Mouse (Mus musculus) forebrain, embryonic 11.5 days (tissue): Measurements from ENCODE around the gene Olfr281. TPM values are rescaled to one million over a fixed set of nuclear protein-coding genes. Genes with fewer than 3 reads are reported as not detected.

Source experiments
- ATAC-seq: fragments of 200-750 bp; cut with Nextera tagmentation; replicated peaks from 2 replicates; pipeline ENCODE4 v1.8.0; 2017; ENCODE audit warnings: moderate TSS enrichment; ENCODE audit not compliant: low FRiP score
- DNase-seq: peaks from one replicate; pipeline ENCODE4 v3.0.0-alpha.2; 2017; ENCODE audit warnings: low spot score
- H3K27ac ChIP-seq: fragments of 300-500 bp; sonication (generic); 2 replicates; pipeline ENCODE4 v1.5.1; 2014; ENCODE audit warnings: low read depth, low read length
- H3K27me3 ChIP-seq: fragments of 300-500 bp; sonication (generic); 2 replicates; pipeline ENCODE4 v1.6.1; 2014; ENCODE audit warnings: mild to moderate bottlenecking, low read length, mixed read lengths; ENCODE audit not compliant: control insufficient read depth, insufficient read depth
- H3K36me3 ChIP-seq: fragments of 300-500 bp; sonication (generic); 2 replicates; pipeline ENCODE4 v1.6.1; 2014; ENCODE audit warnings: mild to moderate bottlenecking, low read length, moderate library complexity, mixed read lengths; ENCODE audit not compliant: control insufficient read depth, insufficient read depth
- H3K4me1 ChIP-seq: fragments of 300-500 bp; sonication (generic); replicated peaks from 2 replicates; pipeline ENCODE4 v1.6.1; 2014; ENCODE audit warnings: low read length, mixed read lengths; ENCODE audit not compliant: control insufficient read depth, insufficient read depth
- H3K4me2 ChIP-seq: fragments of 300-500 bp; sonication (generic); 2 replicates; pipeline ENCODE4 v1.6.1; 2014; ENCODE audit warnings: low read depth, mild to moderate bottlenecking, low read length, moderate library complexity, mixed read lengths; ENCODE audit not compliant: severe bottlenecking
- H3K4me3 ChIP-seq: fragments of 300-500 bp; sonication (generic); 2 replicates; pipeline ENCODE4 v1.5.1; 2014; ENCODE audit warnings: low read depth, low read length
- H3K9ac ChIP-seq: fragments of 300-500 bp; sonication (generic); 2 replicates; pipeline ENCODE4 v1.6.1; 2014; ENCODE audit warnings: low read length
- H3K9me3 ChIP-seq: fragments of 300-500 bp; sonication (generic); 2 replicates; pipeline ENCODE4 v1.6.1; 2016; ENCODE audit warnings: low read length, mixed read lengths; ENCODE audit not compliant: control insufficient read depth
- WGBS: fragments of 180-500 bp; shearing (Covaris S2); extraction: QIAGEN DNeasy Blood & Tissue Kit; methylation state at CpG from one replicate; pipeline ENCODE4 v1.1.7; 2014; 5-methylcytosine and 5-hydroxymethylcytosine counted together
- polyA plus RNA-seq: library from polyadenylated mRNA; unstranded; fragments of >200 nt; fragmentation: Nextera tagmentation; extraction: Ambion mirVana; gene quantifications from 2 replicates; pipeline ENCODE4 v1.2.1, GENCODE M21; 2014

Olfr281 gene
- polyA plus RNA-seq, 1 experiment from 2014 or later = not detected

DNA sequence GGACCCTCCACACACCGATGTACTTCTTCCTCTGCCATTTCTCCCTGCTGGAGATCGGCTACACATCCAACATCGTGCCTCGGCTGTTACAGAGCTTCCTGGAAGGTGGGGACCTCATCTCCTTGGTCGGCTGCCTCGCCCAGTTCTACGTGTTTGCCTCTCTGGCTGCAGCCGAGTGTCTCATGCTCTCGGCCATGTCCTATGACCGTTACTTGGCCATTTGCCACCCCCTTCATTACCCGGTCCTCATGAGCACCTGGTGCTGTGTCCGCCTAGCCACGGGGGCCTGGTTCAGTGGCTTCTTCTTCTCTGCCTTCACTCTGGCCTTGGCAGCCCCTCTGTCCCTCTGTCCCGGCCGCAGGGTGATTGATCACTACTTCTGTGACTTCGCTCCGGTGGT, 45.2 kb downstream of the Olfr281 start:
- no peaks in the 10 kb centered on the region for H3K36me3 ChIP-seq
- H3K9me3 ChIP-seq = no peaks in the 10 kb centered on the region
- H3K27ac ChIP-seq = no peak overlapping the region
- WGBS = 90% methylated on average over 17 of the region's 17 CpGs
- no peak for DNase-seq
- no peaks in the 10 kb centered on the region for H3K4me1 ChIP-seq
- H3K27me3 ChIP-seq = no peaks in the 10 kb centered on the region
- H3K4me2 ChIP-seq = no peak overlapping the region
- ATAC-seq = no peak
- H3K4me3 ChIP-seq = no peak overlapping the region
- no peak overlapping the region for H3K9ac ChIP-seq

DNA sequence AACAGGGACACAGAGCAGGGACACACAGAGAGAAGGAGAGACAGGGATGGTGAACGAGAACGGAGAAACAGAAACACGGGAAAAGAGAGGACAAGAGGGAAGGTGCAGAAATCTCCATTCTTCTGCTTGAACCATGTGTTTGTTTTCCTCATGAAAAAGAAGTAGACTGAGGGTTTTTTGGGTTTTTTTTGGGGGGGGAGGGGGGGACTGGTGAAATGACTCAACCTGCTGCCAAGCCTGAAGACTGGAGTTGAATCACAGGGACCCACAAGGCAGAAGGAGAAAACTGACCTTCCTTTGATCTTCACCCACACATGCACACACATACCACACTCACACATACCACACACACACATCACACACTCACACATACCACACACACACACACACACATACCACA, 50.9 kb downstream of the Olfr281 start:
- no peak overlapping the region for H3K4me2 ChIP-seq
- H3K4me1 ChIP-seq = no peaks in the 10 kb centered on the region
- no peaks in the 10 kb centered on the region for H3K27me3 ChIP-seq
- H3K9me3 ChIP-seq = no peaks in the 10 kb centered on the region
- no peak overlapping the region for H3K4me3 ChIP-seq
- H3K9ac ChIP-seq = no peak overlapping the region
- H3K27ac ChIP-seq = no peak overlapping the region
- DNase-seq (no peak), ATAC-seq (no peak)
- 85% methylated on average over 3 of the region's 3 CpGs for WGBS
- no peaks in the 10 kb centered on the region for H3K36me3 ChIP-seq

DNA sequence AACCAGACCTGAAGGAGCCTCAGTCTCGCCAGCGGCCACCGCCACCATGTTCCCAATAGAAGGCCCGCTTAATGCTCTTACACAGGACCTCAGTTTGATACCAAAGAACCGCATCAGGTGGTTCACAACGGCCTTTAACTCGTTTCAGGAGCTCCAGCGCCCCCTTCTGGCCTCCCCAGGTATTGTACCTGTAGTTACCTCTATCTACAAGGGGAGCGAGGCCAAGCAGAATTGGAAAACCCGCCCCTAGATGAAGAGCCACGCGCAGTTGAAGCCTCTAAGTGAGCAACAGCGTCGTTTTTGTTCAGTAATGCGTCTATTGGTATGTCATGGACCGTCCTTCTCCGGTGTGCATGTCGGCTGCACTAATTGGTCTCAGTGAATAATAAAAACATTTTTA, 52.1 kb downstream of the Olfr281 start:
- H3K27ac ChIP-seq = no peak overlapping the region
- H3K4me2 ChIP-seq = no peak overlapping the region
- 12% methylated on average over 18 of the region's 18 CpGs for WGBS
- no peaks in the 10 kb centered on the region for H3K9me3 ChIP-seq
- no peak overlapping the region for H3K9ac ChIP-seq
- H3K4me1 ChIP-seq = no peaks in the 10 kb centered on the region
- H3K27me3 ChIP-seq = no peaks in the 10 kb centered on the region
- DNase-seq (peak; percentile 87), ATAC-seq (no peak)
- no peak overlapping the region for H3K4me3 ChIP-seq
- no peaks in the 10 kb centered on the region for H3K36me3 ChIP-seq

DNA sequence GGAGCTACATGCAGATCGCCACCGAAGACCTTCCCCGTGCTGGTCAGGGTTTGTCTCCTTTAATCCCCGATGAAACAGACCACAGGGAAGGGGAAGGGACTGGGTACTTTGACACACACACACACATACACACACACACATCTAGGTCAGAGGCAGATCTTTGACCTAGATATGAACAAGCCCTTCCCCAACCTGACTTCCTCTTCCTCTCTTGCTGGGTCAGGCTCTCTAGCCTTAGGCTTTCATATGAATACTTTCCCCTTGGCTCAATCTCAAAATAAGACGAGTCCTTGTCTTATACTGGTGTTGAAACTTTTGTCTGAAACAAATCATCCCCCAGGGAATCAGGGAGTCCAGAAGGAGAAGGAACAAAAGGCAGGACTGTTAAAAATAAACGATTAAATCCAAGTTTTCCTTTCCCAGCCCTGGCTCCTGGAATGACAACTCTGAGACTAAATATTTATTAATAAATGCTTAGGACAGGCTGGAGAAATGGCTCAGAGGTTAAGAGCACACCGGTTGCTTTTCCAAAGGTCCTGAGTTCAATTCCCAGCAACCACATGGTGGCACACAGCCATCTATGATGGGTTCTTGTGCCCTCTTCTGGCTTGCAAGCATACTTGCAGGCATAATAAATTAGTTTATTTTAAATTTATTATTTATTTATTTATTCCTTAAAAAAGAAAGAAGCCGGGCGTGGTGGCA, 54.0 kb downstream of the Olfr281 start:
- no peak overlapping the region for H3K27ac ChIP-seq
- no peak overlapping the region for H3K9ac ChIP-seq
- 85% methylated on average over 9 of the region's 9 CpGs for WGBS
- H3K27me3 ChIP-seq = no peaks in the 10 kb centered on the region
- no peak for ATAC-seq
- no peaks in the 10 kb centered on the region; the same call in 1 of the 2 replicates for H3K4me1 ChIP-seq
- DNase-seq = no peak
- H3K4me3 ChIP-seq = no peak overlapping the region
- H3K36me3 ChIP-seq = no peaks in the 10 kb centered on the region
- no peak overlapping the region for H3K4me2 ChIP-seq
- H3K9me3 ChIP-seq = no peaks in the 10 kb centered on the region

DNA sequence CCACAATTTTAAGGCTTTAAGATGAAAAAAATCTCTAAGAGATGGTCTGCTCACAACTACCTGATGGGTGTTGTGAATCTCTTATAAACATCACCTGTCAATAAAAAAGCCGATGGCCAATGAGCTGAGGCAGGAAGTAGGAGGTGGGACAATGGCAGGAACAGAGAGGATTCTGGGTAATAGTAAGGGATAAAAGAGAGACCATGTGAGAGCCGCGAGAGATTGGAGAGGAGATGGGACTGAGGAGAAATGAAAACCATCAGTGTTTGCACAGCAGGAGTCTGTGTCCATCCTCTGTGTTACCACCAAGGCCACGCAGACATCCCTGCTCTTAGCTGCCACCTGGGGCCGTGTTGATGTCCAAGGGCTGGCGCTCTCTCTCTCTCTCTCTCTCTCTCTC, 54.9 kb downstream of the Olfr281 start:
- Histone ChIP-seq H3K36me3 (no peaks in the 10 kb centered on the region), H3K4me1 (no peaks in the 10 kb centered on the region; the same call in 1 of the 2 replicates), H3K9me3 (no peaks in the 10 kb centered on the region), H3K27me3 (no peaks in the 10 kb centered on the region), H3K27ac (no peak overlapping the region), H3K4me3 (no peak overlapping the region), H3K4me2 (no peak overlapping the region), H3K9ac (no peak overlapping the region)
- 88% methylated on average over 6 of the region's 6 CpGs for WGBS
- ATAC-seq (no peak), DNase-seq (no peak)

GRCm38 (mm10) chr15:98509387-98509786, 57.0 kb downstream of the Olfr281 start:
- Histone ChIP-seq H3K36me3 (no peaks in the 10 kb centered on the region), H3K9me3 (no peaks in the 10 kb centered on the region), H3K4me2 (no peak overlapping the region), H3K4me1 (no peaks in the 10 kb centered on the region; the same call in 1 of the 2 replicates), H3K27me3 (no peaks in the 10 kb centered on the region), H3K27ac (no peak overlapping the region), H3K4me3 (no peak overlapping the region), H3K9ac (no peak overlapping the region)
- 60% methylated on average over 2 of the region's 2 CpGs for WGBS
- DNase-seq = no peak
- ATAC-seq = no peak

Other genes starting within 250 kb of the Olfr281 start
- not detected in 2 replicates for gene Gm44579, start 231.6 kb upstream of the Olfr281 start, polyA plus RNA-seq
- not detected in 2 replicates for gene Olfr287, start 231.5 kb upstream of the Olfr281 start, polyA plus RNA-seq
- not detected in 2 replicates for gene Olfr286, start 218.1 kb upstream of the Olfr281 start, polyA plus RNA-seq
- not detected in 2 replicates for gene H1fnt, start 195.3 kb upstream of the Olfr281 start, polyA plus RNA-seq
- 1.2 TPM in 2 replicates for gene Zfp641, start 156.4 kb upstream of the Olfr281 start, polyA plus RNA-seq
- not detected in 2 replicates for gene Olfr285, start 135.2 kb upstream of the Olfr281 start, polyA plus RNA-seq
- gene Olfr284, start 111.6 kb upstream of the Olfr281 start, polyA plus RNA-seq = not detected in 2 replicates
- gene Olfr283, start 71.6 kb upstream of the Olfr281 start, polyA plus RNA-seq = not detected in 2 replicates
- not detected in 2 replicates for gene Olfr282, start 21.4 kb upstream of the Olfr281 start, polyA plus RNA-seq
- not detected in 2 replicates for gene OR5BS1P, start 17.3 kb downstream of the Olfr281 start, polyA plus RNA-seq
- 0.25 TPM in 1 of 2 replicates, not detected in the other for gene Lalba, start 30.1 kb downstream of the Olfr281 start, polyA plus RNA-seq
- gene Olfr279, start 39.8 kb downstream of the Olfr281 start, polyA plus RNA-seq = not detected in 2 replicates
- 138 and 152 TPM in 2 replicates for gene Kansl2, start 81.7 kb downstream of the Olfr281 start, polyA plus RNA-seq
- gene Ccnt1, start 118.3 kb downstream of the Olfr281 start, polyA plus RNA-seq = 62.2 and 67.0 TPM in 2 replicates
- gene 4930415O20Rik, start 118.4 kb downstream of the Olfr281 start, polyA plus RNA-seq = not detected in 2 replicates
- 11.2 and 12.3 TPM in 2 replicates for gene Adcy6, start 157.5 kb downstream of the Olfr281 start, polyA plus RNA-seq
- gene Cacnb3, start 178.3 kb downstream of the Olfr281 start, polyA plus RNA-seq = 45.3 and 46.9 TPM in 2 replicates
- 24.2 and 31.2 TPM in 2 replicates for gene Ddx23, start 210.3 kb downstream of the Olfr281 start, polyA plus RNA-seq
- gene Rnd1, start 224.9 kb downstream of the Olfr281 start, polyA plus RNA-seq = 1.9 and 2.8 TPM in 2 replicates